Mouse (Mus musculus) ovary, postnatal 36 days (tissue): ENCODE measurements around the gene Fam120c.
A peak's percentile ranks its signal among the peaks of the same experiment; 100 is the strongest.
"Not testable (repeated sequence)": the region's sequence is repeated elsewhere in the genome, so short reads cannot be mapped to it uniquely, and the experiment has no call there.

Experiments
- DNase-seq: peaks from one replicate; pipeline ENCODE4 v3.0.0; 2022; ENCODE audit warnings: low spot score, mixed read lengths

The Fam120c gene

GRCm38 (mm10) chrX:151343761-151344500 is at the start of gene Fam120c:
Fam120c (plus strand) TSS chrX:151344175.
- DNase-seq: peak; percentile 86

GRCm38 (mm10) chrX:151298329-151298728 is 45.6 kb upstream of the Fam120c start:
- no peak for DNase-seq

GRCm38 (mm10) chrX:151313732-151314131 is 30.2 kb upstream of the Fam120c start:
- no peak for DNase-seq

GRCm38 (mm10) chrX:151333615-151334014 is 10.4 kb upstream of the Fam120c start:
- no peak for DNase-seq

GRCm38 (mm10) chrX:151337804-151338203 is 6.2 kb upstream of the Fam120c start:
- DNase-seq: peak; percentile 28

GRCm38 (mm10) chrX:151344501-151344984 is 568 bp downstream of the Fam120c start:
- DNase-seq: peak; percentile 42

GRCm38 (mm10) chrX:151345333-151346125 is 1.6 kb downstream of the Fam120c start:
- DNase-seq: peak; percentile 5

- no peak for DNase-seq
Observed at GRCm38 (mm10) chrX:151347278-151347677, 3.3 kb downstream of the Fam120c start.

GRCm38 (mm10) chrX:151349322-151349721 is 5.3 kb downstream of the Fam120c start:
- DNase-seq: no peak

GRCm38 (mm10) chrX:151418801-151419200 is 74.8 kb downstream of the Fam120c start:
- no peak for DNase-seq

GRCm38 (mm10) chrX:151420791-151421190 is 76.8 kb downstream of the Fam120c start:
- DNase-seq: no peak

GRCm38 (mm10) chrX:151443637-151444036 is 99.7 kb downstream of the Fam120c start:
- DNase-seq: no peak

GRCm38 (mm10) chrX:151444189-151444588 is 100.2 kb downstream of the Fam120c start:
- no peak for DNase-seq

GRCm38 (mm10) chrX:151488128-151488527 is 144.2 kb downstream of the Fam120c start:
- DNase-seq: no peak

- DNase-seq: not testable (repeated sequence)
Observed at GRCm38 (mm10) chrX:151493269-151493668, 149.3 kb downstream of the Fam120c start.

- no peak for DNase-seq
Observed at GRCm38 (mm10) chrX:151496596-151496995, 152.6 kb downstream of the Fam120c start.

- DNase-seq: no peak
Observed at GRCm38 (mm10) chrX:151508536-151508935, 164.6 kb downstream of the Fam120c start.

GRCm38 (mm10) chrX:151509906-151510305 is 165.9 kb downstream of the Fam120c start:
- DNase-seq: no peak

GRCm38 (mm10) chrX:151513066-151513465 is 169.1 kb downstream of the Fam120c start:
- DNase-seq: no peak

GRCm38 (mm10) chrX:151513694-151514093 is 169.7 kb downstream of the Fam120c start:
- DNase-seq: no peak

GRCm38 (mm10) chrX:151518181-151518580 is 174.2 kb downstream of the Fam120c start:
- no peak for DNase-seq

GRCm38 (mm10) chrX:151520127-151520457 is 176.1 kb downstream of the Fam120c start:
- no peak for DNase-seq
